Mouse (Mus musculus): ENCODE data around the gene Naga. TPM values are rescaled to one million over a fixed set of nuclear protein-coding genes. Genes with fewer than 3 reads are reported as not detected.

Gene Naga
- 81.9 and 87.4 TPM in 2 replicates for polyA plus RNA-seq (2015; fragmentation: Nextera tagmentation; extraction: Ambion mirVana)

DNA sequence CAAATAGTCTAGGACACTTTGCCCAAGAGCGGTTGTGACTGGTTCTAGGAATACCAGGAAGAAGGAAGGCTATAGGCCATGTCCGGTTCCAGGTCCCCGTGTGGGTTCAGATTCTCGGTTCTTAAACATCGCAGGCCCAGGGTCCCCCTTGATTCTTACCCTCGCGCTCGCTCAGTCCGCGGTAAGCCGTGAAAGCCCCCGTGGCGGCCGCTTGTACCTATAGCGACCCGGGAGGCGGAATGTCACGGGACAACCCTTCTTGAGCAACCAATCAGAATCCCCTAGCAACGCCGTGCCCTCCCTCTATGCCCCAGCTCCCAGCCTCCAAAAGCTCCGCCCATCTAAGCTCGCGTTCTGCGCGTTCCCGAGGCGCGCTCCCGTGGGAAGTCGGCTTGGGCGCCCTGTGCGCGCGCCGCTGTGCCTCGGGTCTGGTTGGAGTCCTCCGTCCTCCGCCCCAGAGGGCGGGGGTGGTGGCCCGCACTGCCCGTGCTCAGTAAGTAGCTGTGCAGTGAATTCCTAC lies at the start of gene Naga, which contains the start of the genes Pheta2 and Smdt1:
Gene Naga, minus strand, starts transcription at position 333 of the 520 bp plus-strand sequence.
Gene Pheta2, plus strand, starts transcription at position 350 of the 520 bp plus-strand sequence.
Gene Smdt1, plus strand, starts transcription at position 367 of the 520 bp plus-strand sequence.
- H3K36me3 ChIP-seq (ENCODE audit: insufficient read depth, low read length), result peaks cover 26% of the 10 kb centered on the region
- no peaks in the 10 kb centered on the region for H3K27me3 ChIP-seq (ENCODE audit: insufficient read depth, low read length)
- under 1% methylated on average over 41 of the region's 41 CpGs for WGBS
- H3K9me3 ChIP-seq (ENCODE audit: low read length), result no peaks in the 10 kb centered on the region
- H3K9ac ChIP-seq (replicated peaks; ENCODE audit: low read length), result peak within 1 kb of the TSS; percentile 80
- H3K4me2 ChIP-seq (replicated peaks; ENCODE audit: low read depth, low read length), result peak within 1 kb of the TSS; percentile 73
- H3K4me3 ChIP-seq (ENCODE audit: low read length), result peak within 1 kb of the TSS; percentile 61
- peak; percentile 85 for ATAC-seq (ENCODE audit: low FRiP score, low TSS enrichment)
- peak within 1 kb of the TSS; percentile 47; the same call in 1 of the 2 replicates for H3K27ac ChIP-seq (ENCODE audit: low read length)
- H3K4me1 ChIP-seq (ENCODE audit: insufficient read depth, low read length), result peaks cover 33% of the 10 kb centered on the region

DNA sequence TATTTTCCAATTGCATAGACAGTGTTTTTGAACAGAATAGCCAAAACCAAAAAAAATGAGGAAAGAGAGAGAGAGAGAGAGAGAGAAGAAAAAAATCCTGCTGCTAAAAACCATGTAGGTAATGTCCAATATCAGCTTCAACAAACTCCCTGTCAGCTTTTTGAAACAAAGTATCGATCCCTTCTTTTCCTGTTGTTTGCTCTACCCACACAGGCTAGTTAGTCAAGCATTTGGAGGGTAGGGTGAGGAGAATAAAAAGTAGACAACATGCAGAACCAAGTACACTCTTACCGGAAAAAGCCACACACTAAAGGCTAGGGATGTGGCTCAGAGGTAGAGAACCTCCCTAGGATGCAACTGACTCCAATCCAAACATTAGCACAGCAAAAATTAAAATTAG lies 47.0 kb upstream of the Naga start:
- Histone ChIP-seq H3K27ac (ENCODE audit: low read length) (no peak overlapping the region), H3K36me3 (ENCODE audit: insufficient read depth, low read length) (no peaks in the 10 kb centered on the region), H3K4me3 (ENCODE audit: low read length) (no peak overlapping the region), H3K9ac (replicated peaks; ENCODE audit: low read length) (no peak overlapping the region), H3K4me2 (replicated peaks; ENCODE audit: low read depth, low read length) (no peak overlapping the region), H3K9me3 (ENCODE audit: low read length) (no peaks in the 10 kb centered on the region), H3K4me1 (ENCODE audit: insufficient read depth, low read length) (no peaks in the 10 kb centered on the region; the same call in 1 of the 2 replicates), H3K27me3 (ENCODE audit: insufficient read depth, low read length) (no peaks in the 10 kb centered on the region)
- WGBS, result 87% methylated on average over 2 of the region's 2 CpGs
- ATAC-seq (ENCODE audit: low FRiP score, low TSS enrichment), result no peak

DNA sequence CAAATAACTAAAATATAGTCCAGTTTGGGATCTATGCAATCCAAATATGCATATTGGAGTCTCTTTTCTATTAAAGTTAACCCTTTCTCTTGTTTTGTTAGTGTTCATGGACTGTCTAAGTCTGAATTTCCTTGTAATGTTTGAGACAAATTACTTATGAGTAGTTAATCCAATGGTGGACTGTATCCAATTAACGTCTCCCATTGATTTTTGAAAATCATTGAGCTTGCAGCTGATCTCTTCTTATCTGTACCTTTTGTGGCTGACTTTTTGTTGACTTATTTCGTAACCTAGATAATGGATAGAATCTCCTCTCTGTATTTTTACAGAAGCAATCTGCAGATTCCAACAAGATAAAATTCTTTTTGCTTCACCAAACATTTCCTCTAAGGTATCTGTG lies 43.7 kb upstream of the Naga start:
- no peak for ATAC-seq (ENCODE audit: low FRiP score, low TSS enrichment)
- no peaks in the 10 kb centered on the region for H3K36me3 ChIP-seq (ENCODE audit: insufficient read depth, low read length)
- 89% methylated on average over 2 of the region's 2 CpGs for WGBS
- H3K9ac ChIP-seq (replicated peaks; ENCODE audit: low read length), result no peak overlapping the region
- H3K27ac ChIP-seq (ENCODE audit: low read length), result no peak overlapping the region
- H3K4me3 ChIP-seq (ENCODE audit: low read length), result no peak overlapping the region
- H3K4me2 ChIP-seq (replicated peaks; ENCODE audit: low read depth, low read length), result no peak overlapping the region
- H3K4me1 ChIP-seq (ENCODE audit: insufficient read depth, low read length), result peaks cover 21% of the 10 kb centered on the region
- H3K9me3 ChIP-seq (ENCODE audit: low read length), result no peaks in the 10 kb centered on the region
- no peaks in the 10 kb centered on the region for H3K27me3 ChIP-seq (ENCODE audit: insufficient read depth, low read length)

DNA sequence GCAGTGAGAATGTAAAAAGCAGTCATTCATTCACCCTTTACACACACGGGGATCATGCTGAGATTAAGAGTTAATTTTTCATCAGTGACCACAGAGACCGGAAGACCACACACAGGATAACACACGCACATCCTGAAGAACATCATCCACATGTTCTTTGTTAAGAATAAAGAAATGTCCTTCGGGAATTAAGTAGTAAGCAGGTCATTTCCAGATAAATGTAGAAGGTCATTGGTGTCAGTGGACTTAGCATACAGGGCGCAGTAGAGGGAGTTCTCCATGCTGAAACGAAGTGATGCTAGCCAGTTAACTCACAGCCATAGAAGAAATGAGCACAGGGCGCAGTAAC lies 42.0 kb upstream of the Naga start:
- 0 out of 2 replicates have a peak overlapping the region, but pooled peaks have one; percentile 27 for H3K9ac ChIP-seq (replicated peaks; ENCODE audit: low read length)
- H3K36me3 ChIP-seq (ENCODE audit: insufficient read depth, low read length), result 0 out of 2 replicates have a peak, but pooled peaks cover under 1% of the 10 kb centered on the region
- no peak for ATAC-seq (ENCODE audit: low FRiP score, low TSS enrichment)
- WGBS, result 29% methylated on average over 7 of the region's 7 CpGs
- H3K27me3 ChIP-seq (ENCODE audit: insufficient read depth, low read length), result no peaks in the 10 kb centered on the region
- peaks cover 29% of the 10 kb centered on the region for H3K4me1 ChIP-seq (ENCODE audit: insufficient read depth, low read length)
- H3K4me2 ChIP-seq (replicated peaks; ENCODE audit: low read depth, low read length), result peak overlapping the region; percentile 58
- H3K9me3 ChIP-seq (ENCODE audit: low read length), result no peaks in the 10 kb centered on the region
- H3K27ac ChIP-seq (ENCODE audit: low read length), result peak overlapping the region; percentile 72; the same call in 1 of the 2 replicates
- peak overlapping the region; percentile 31 for H3K4me3 ChIP-seq (ENCODE audit: low read length)

DNA sequence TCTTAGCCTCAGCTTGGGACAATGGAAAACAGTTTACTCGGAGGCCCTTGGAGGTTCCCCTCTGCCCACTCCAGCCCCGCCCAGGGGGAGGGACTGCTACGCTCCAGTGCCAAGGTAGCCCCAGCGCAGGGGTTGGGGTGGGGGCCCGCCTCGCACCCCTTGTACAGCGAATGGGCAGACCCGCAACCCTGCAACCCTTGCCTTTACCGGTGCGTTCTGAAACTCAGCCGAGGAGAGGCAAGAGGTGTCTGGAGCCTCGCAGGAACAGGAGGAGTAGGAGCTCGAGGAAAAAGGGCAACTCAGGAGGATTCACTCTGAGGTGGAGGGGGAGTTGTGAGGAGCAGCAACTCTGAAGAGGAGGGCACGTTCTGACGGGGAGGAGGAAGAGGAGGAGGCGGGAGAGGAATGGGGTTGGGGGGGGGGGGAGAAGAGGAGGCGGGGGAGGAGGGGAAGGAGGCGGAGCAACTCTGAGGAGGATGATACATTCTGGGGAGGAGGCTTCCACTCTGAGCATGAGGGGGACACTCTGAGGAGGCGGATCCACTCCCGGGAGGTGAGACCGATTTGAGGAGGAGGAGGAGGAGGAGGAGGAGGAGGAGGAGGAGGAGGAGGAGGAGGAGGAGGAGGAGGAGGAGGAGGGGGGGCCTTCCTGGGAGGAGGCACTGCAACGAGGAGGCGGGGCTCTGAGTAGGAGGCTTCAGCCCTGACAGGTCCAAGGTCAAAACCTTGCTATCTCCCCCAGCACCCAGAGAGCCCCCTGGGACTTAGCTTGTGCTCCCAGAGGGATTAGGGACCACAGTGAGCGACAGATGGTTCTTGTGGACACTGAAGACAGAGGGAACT lies 41.4 kb upstream of the Naga start, which contains the start of gene Cyp2d22:
Gene Cyp2d22, minus strand, starts transcription at position 390 of the 843 bp plus-strand sequence.
- no peaks in the 10 kb centered on the region for H3K27me3 ChIP-seq (ENCODE audit: insufficient read depth, low read length)
- peak within 1 kb of the TSS; percentile 81 for H3K27ac ChIP-seq (ENCODE audit: low read length)
- peaks cover 29% of the 10 kb centered on the region for H3K4me1 ChIP-seq (ENCODE audit: insufficient read depth, low read length)
- H3K4me3 ChIP-seq (ENCODE audit: low read length), result peak within 1 kb of the TSS; percentile 46
- H3K9ac ChIP-seq (replicated peaks; ENCODE audit: low read length), result peak within 1 kb of the TSS; percentile 57
- under 1% methylated on average over 18 of the region's 24 CpGs for whole genome bisulfite sequencing
- 0 out of 2 replicates have a peak, but pooled peaks cover 3% of the 10 kb centered on the region for H3K36me3 ChIP-seq (ENCODE audit: insufficient read depth, low read length)
- ATAC-seq (ENCODE audit: low FRiP score, low TSS enrichment), result peak; percentile 89
- no peaks in the 10 kb centered on the region for H3K9me3 ChIP-seq (ENCODE audit: low read length)
- peak within 1 kb of the TSS; percentile 58 for H3K4me2 ChIP-seq (replicated peaks; ENCODE audit: low read depth, low read length)

DNA sequence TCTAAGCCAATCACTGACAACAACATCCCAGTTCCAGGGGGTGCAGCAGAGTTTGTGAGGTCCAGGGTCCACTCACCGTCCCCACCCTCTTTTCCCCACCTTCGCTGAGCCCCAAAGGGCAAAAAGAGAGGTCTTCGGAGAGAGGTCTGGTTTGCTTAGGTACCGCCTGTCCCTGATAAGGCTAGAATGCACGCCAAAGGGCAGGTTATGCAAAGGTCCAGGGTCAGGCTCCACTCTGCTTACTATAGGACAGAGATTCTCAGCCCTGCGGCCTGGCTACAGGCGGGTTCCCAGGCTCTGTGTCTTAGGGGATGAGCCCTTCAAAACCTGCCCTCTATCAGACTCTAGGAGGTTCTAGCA lies 40.8 kb upstream of the Naga start:
- H3K36me3 ChIP-seq (ENCODE audit: insufficient read depth, low read length), result 0 out of 2 replicates have a peak, but pooled peaks cover 3% of the 10 kb centered on the region
- H3K27me3 ChIP-seq (ENCODE audit: insufficient read depth, low read length), result no peaks in the 10 kb centered on the region
- no peaks in the 10 kb centered on the region for H3K9me3 ChIP-seq (ENCODE audit: low read length)
- H3K9ac ChIP-seq (replicated peaks; ENCODE audit: low read length), result peak overlapping the region; percentile 57
- peak overlapping the region; percentile 81 for H3K27ac ChIP-seq (ENCODE audit: low read length)
- 21% methylated on average over 7 of the region's 7 CpGs for WGBS
- peak overlapping the region; percentile 46 for H3K4me3 ChIP-seq (ENCODE audit: low read length)
- H3K4me2 ChIP-seq (replicated peaks; ENCODE audit: low read depth, low read length), result peak overlapping the region; percentile 58
- H3K4me1 ChIP-seq (ENCODE audit: insufficient read depth, low read length), result peaks cover 29% of the 10 kb centered on the region
- no peak for ATAC-seq (ENCODE audit: low FRiP score, low TSS enrichment)

DNA sequence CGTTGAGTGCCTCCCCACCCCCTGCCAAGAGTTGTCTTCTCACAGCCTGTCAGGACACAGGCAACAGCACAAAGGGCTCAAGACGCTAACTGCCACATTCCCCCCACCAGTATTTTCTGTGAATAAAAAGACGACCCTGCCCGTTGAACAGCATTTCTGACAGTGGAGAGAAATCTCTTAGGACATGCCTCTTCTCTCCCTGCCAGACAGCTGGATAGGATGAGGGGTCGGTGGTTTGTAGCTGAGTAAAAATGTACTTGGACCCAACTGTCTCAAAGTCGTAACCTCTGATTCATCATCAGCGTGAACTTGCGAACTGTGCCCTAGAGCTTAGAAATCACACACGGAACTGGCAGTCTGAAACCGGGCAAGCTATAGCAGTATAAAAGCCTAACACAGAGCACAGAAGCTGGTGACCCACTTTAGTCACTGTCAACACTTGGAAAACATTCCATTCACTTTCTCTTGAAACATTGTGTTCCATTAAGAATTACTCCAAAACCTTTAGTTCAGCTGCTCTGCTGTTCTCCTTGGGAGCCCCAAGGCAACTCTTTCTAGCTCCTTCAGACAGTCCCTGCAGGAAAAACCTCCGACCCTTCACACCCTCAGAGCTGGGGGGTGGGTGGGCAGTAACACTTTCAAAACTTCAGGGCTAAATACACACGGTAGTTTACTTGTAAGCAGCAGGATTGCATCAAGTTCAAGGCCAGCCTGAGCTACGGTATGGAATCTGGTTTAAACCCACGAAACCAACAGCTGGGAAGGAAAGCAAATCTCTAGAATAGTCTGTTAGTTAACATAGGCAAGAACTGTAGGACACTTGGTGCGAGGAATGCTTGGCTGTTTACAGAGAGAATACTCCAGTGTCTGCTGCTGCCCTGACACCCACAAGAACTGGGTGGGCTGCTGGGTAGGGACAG lies 39.8 kb upstream of the Naga start:
- Histone ChIP-seq H3K4me2 (replicated peaks; ENCODE audit: low read depth, low read length) (peak overlapping the region; percentile 58), H3K9ac (replicated peaks; ENCODE audit: low read length) (no peak overlapping the region), H3K36me3 (ENCODE audit: insufficient read depth, low read length) (0 out of 2 replicates have a peak, but pooled peaks cover 3% of the 10 kb centered on the region), H3K4me1 (ENCODE audit: insufficient read depth, low read length) (peaks cover 29% of the 10 kb centered on the region), H3K27me3 (ENCODE audit: insufficient read depth, low read length) (no peaks in the 10 kb centered on the region), H3K9me3 (ENCODE audit: low read length) (no peaks in the 10 kb centered on the region), H3K4me3 (ENCODE audit: low read length) (peak overlapping the region; percentile 46), H3K27ac (ENCODE audit: low read length) (peak overlapping the region; percentile 71)
- no peak for ATAC-seq (ENCODE audit: low FRiP score, low TSS enrichment)
- WGBS, result 39% methylated on average over 15 of the region's 15 CpGs

DNA sequence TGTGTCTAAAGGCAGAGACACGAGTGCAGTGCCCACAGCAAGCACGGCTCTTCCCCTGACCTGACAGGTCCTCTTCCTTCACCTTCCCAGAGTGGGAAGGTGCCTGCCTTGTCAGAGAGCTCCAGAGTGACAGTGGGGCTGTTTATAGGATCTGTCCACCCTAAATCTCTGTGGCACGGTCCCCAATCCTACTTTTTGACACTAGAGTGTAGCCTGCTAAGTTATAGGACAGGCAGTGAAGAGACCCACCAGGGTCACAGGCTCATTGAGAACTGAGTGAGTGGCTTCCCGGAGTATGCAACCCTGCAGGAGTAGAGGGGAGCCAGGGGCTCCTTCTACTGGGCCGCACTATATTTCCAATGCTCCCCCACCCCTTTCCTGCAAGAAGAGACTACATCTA lies 39.0 kb upstream of the Naga start:
- no peak overlapping the region for H3K9ac ChIP-seq (replicated peaks; ENCODE audit: low read length)
- WGBS, result 71% methylated on average over 5 of the region's 5 CpGs
- 0 out of 2 replicates have a peak, but pooled peaks cover 3% of the 10 kb centered on the region for H3K36me3 ChIP-seq (ENCODE audit: insufficient read depth, low read length)
- H3K27me3 ChIP-seq (ENCODE audit: insufficient read depth, low read length), result no peaks in the 10 kb centered on the region
- peak overlapping the region; percentile 58; the same call in 1 of the 2 replicates for H3K4me2 ChIP-seq (replicated peaks; ENCODE audit: low read depth, low read length)
- peaks cover 29% of the 10 kb centered on the region for H3K4me1 ChIP-seq (ENCODE audit: insufficient read depth, low read length)
- ATAC-seq (ENCODE audit: low FRiP score, low TSS enrichment), result no peak
- H3K9me3 ChIP-seq (ENCODE audit: low read length), result no peaks in the 10 kb centered on the region
- peak overlapping the region; percentile 71; the same call in 1 of the 2 replicates for H3K27ac ChIP-seq (ENCODE audit: low read length)
- no peak overlapping the region for H3K4me3 ChIP-seq (ENCODE audit: low read length)
